In genomic region chr8:91381543-91382106, GRCm38 (mm10) we compare ENCODE assay signal across 9 mouse cellular contexts.
DNase-seq lines count a peak whose midpoint lies in the region; ATAC-seq and TF ChIP-seq lines count a peak whose summit lies in the region.
"Had no signal": no experiment of that assay in that cellular context is flagged by ENCODE, and none has a peak within 500 bp of the region (broad histone marks: within the 10 kb centered on the region; RNA-seq: fewer than 3 reads in every experiment).

No protein-coding gene starts in this region.

- no peaks in the 10 kb centered on the region for H3K9me3 ChIP-seq in heart, embryonic 14.5 days (ENCODE audit: control insufficient read depth, low read length)
- H3K9me3 ChIP-seq: G1E had no signal

- no peak for ATAC-seq in heart, embryonic 14.5 days (ENCODE audit: insufficient number of reproducible peaks, insufficient read depth, low FRiP score, low read depth)
- no peak for ATAC-seq in CD4-positive, CD25-positive, alpha-beta regulatory T cell, adult 4 months

- H3K27me3 ChIP-seq in heart, embryonic 14.5 days (ENCODE audit: control insufficient read depth, insufficient read depth, low read length) = no peaks in the 10 kb centered on the region

- TF ChIP-seq POLR2A in lung, adult 2 months (IDR thresholded peaks at IDR 0.05; ENCODE audit: borderline replicate concordance, extremely low read depth, low read depth, low read length) = no peak

- peak overlapping the region; percentile 33 for H3K4me2 ChIP-seq in heart, embryonic 14.5 days (ENCODE audit: low read length)

- no peaks in the 10 kb centered on the region for H3K36me3 ChIP-seq in heart, embryonic 14.5 days (ENCODE audit: control insufficient read depth, insufficient read depth, low read length)

- intact Hi-C loops in gastrocnemius, adult 2 months (cut with DNase I) = loop anchor here (2.0 to 10.0 kb wide), 3 partner anchors 99 to 973 kb away; partner anchors contain the start of gene Irx5

- peak overlapping the region; percentile 36; the same call in 1 of the 2 replicates for H3K9ac ChIP-seq in heart, embryonic 14.5 days (ENCODE audit: low read length)

- no peak overlapping the region for H3K4me3 ChIP-seq in gastrocnemius, adult 2 months
- no peak overlapping the region for H3K4me3 ChIP-seq in heart, embryonic 14.5 days (ENCODE audit: control insufficient read depth in 1 of 2, insufficient read depth in 1 of 2, low read depth in 1 of 2, low read length in 2 of 2)
- no peak overlapping the region for H3K4me3 ChIP-seq in lung, adult 2 months (replicated peaks; ENCODE audit: extremely low read depth, low read depth, low read length)

- H3K27ac ChIP-seq in gastrocnemius, adult 2 months = peak overlapping the region; percentile 74
- 0 out of 4 replicates have a peak overlapping the region, but pooled peaks of 1 of the 2 experiments have one; percentile 24 for H3K27ac ChIP-seq in heart, embryonic 14.5 days (replicated peaks in 1 of 2; ENCODE audit: control insufficient read depth in 1 of 2, insufficient read depth in 1 of 2, low read depth in 2 of 2, low read length in 2 of 2)

- no peak for TF ChIP-seq CTCF in gastrocnemius, adult 2 months (IDR thresholded peaks at IDR 0.05)
- no peak for TF ChIP-seq CTCF in lung, adult 2 months (IDR thresholded peaks at IDR 0.05; ENCODE audit: insufficient read depth, low read length)

- peak; percentile 67 for DNase-seq in gastrocnemius, adult 2 months
- DNase-seq in gastrocnemius, adult 8-10 months (ENCODE audit: low spot score in 2 of 2) = no peak
- DNase-seq in adipocyte (ENCODE audit: low spot score) = peak; percentile 86
- peak; percentile 62 for DNase-seq in lung, adult 2 months
- DNase-seq in spleen, adult 12 weeks (ENCODE audit: low spot score) = no peak
- no peak for DNase-seq in cerebellum, adult 9-10 months

- 21% methylated on average over 7 of the region's 7 CpGs for WGBS in heart, embryonic 14.5 days
- 29% methylated on average over 7 of the region's 7 CpGs for WGBS in lung, adult 2 months

- peaks cover 17 to 44% of the 10 kb centered on the region in 2 experiments for H3K4me1 ChIP-seq in heart, embryonic 14.5 days (ENCODE audit: control insufficient read depth in 2 of 2, insufficient read depth in 2 of 2, low read length in 2 of 2)
- H3K4me1 ChIP-seq in lung, adult 2 months (ENCODE audit: control insufficient read depth, insufficient read depth, low read length) = peaks cover 7% of the 10 kb centered on the region

Comparison
In these comparisons a context has a peak if more than half of its experiments do, and no peak if none do; other contexts are left out.
1. DNase-seq: peak in gastrocnemius, adult 2 months (single experiment), adipocyte (single experiment) and lung, adult 2 months (single experiment); none in gastrocnemius, adult 8-10 months (0 of 2), spleen, adult 12 weeks (single experiment) and cerebellum, adult 9-10 months (single experiment).